Mouse (Mus musculus): ENCODE results near the gene Vkorc1l1. TPM values are rescaled to one million over a fixed set of nuclear protein-coding genes. Genes with fewer than 3 reads are reported as not detected.

Vkorc1l1 gene
- polyA plus RNA-seq, 1 experiment from 2014 or later = 15.2 TPM

DNA sequence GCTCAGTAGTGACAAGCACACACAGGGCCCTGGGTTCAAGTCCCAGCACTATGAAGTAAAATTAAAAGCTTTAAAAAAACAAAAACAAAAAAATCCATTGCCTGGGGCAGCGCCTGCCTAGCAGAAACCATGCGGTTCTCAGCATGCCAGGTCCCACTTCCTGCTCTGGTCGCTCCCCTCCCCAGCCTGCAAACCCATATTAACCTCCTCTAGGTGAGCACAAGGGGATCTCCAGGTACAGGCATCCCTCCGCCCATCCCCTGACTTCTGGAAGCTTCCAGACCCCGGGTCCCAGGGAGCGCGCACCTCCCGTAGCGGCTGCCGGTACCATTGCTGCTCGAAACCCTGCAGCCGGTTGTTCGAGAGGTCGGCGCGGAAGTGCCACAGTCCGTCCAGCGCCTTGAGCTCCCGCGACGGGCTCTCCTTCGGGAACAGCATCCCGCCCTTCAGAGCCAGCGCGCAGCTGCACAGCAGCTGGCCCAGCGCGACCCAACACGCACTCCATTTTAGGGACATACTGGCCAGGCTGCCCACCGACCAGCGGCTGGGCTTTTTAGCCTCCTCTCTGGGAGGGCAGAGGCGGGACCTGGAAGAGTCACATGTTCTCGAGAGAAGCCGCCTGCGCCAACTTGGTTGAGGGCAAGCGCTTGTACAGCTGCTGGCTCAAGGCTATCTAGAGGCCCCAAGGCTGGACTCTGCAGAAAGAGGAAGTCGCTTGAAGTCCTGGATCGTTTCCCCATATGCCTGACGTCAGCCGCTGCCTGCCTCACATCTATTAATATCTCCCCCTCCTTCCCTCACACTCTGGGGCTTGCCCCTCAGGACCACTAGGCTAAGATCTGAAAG, 60.8 kb downstream of the Vkorc1l1 start, which contains the start of gene Gusb:
Gusb (minus strand) TSS at position 749 of the 846 bp plus-strand sequence.
- H3K27me3 ChIP-seq (replicated peaks; ENCODE audit: insufficient read depth, low read length) = no peaks in the 10 kb centered on the region
- H3K4me2 ChIP-seq (replicated peaks; ENCODE audit: low read depth, low read length) = peak within 1 kb of the TSS; percentile 67
- 1% methylated on average over 39 of the region's 39 CpGs for WGBS
- H3K36me3 ChIP-seq (ENCODE audit: insufficient read depth, low read length) = no peaks in the 10 kb centered on the region
- TF ChIP-seq EP300 (IDR thresholded peaks at IDR 0.05) (no peak), CTCF (IDR thresholded peaks at IDR 0.05) (no peak)
- H3K27ac ChIP-seq (ENCODE audit: low read length) = peak within 1 kb of the TSS; percentile 79
- H3K4me1 ChIP-seq (ENCODE audit: insufficient read depth, low read depth, low read length) = peaks cover 6% of the 10 kb centered on the region; the same call in 1 of the 2 replicates
- H3K9ac ChIP-seq (replicated peaks; ENCODE audit: low read depth) = peak within 1 kb of the TSS; percentile 37; the same call in 1 of the 2 replicates
- H3K4me3 ChIP-seq (ENCODE audit: low read depth, low read length) = peak within 1 kb of the TSS; percentile 43
- no peaks in the 10 kb centered on the region for H3K9me3 ChIP-seq (ENCODE audit: low read length)
- ATAC-seq (peak; percentile 95), DNase-seq (ENCODE audit: low spot score) (peak; percentile 97)

DNA sequence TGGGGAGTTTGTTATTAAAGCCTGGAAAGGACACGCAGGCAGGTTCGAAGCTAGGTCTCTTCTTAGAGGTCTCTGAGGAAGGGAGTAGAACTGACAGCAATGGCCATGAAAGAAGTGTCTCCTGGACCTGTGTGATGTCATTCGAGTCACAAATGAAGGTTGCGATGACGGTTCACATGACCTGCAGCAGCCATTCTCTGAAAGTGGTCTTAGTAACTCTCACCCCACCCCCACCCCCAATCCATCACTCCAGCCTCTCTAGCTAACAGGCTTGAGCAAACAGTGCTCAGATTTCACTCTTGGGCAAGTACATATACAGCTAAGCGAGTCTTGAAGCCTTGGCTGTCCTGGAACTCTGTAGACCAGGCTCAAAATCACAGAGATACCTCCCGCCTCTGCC, 61.5 kb downstream of the Vkorc1l1 start:
- TF ChIP-seq CTCF (IDR thresholded peaks at IDR 0.05) = no peak
- TF ChIP-seq EP300 (IDR thresholded peaks at IDR 0.05) = no peak
- H3K27me3 ChIP-seq (replicated peaks; ENCODE audit: insufficient read depth, low read length) = no peaks in the 10 kb centered on the region
- peaks cover 6% of the 10 kb centered on the region; the same call in 1 of the 2 replicates for H3K4me1 ChIP-seq (ENCODE audit: insufficient read depth, low read depth, low read length)
- DNase-seq (ENCODE audit: low spot score) (peak; percentile 26), ATAC-seq (peak; percentile 23)
- peak overlapping the region; percentile 79 for H3K27ac ChIP-seq (ENCODE audit: low read length)
- no peaks in the 10 kb centered on the region for H3K36me3 ChIP-seq (ENCODE audit: insufficient read depth, low read length)
- H3K9ac ChIP-seq (replicated peaks; ENCODE audit: low read depth) = no peak overlapping the region
- 18% methylated on average over 7 of the region's 7 CpGs for WGBS
- H3K9me3 ChIP-seq (ENCODE audit: low read length) = no peaks in the 10 kb centered on the region
- H3K4me2 ChIP-seq (replicated peaks; ENCODE audit: low read depth, low read length) = peak overlapping the region; percentile 67
- peak overlapping the region; percentile 43 for H3K4me3 ChIP-seq (ENCODE audit: low read depth, low read length)

DNA sequence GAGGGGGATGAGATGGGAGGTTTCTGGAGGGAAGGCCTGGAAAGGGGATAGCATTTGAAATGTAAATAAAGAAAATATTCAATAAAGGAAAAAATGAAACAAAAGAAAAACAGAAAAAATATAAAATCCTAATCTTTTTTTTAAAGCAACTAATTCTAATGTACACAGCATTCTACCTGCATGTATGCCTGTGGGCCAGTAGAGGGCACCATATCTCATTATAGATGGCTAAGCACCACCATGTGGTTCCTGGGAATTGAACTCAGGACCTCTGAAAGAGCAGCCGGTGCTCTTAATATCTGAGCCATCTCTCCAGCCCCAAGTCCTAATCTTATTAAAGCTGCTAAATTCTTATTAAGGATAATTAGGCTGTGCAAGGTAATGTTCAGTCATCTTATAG, 65.6 kb downstream of the Vkorc1l1 start:
- Histone ChIP-seq H3K27ac (ENCODE audit: low read length) (no peak overlapping the region), H3K27me3 (replicated peaks; ENCODE audit: insufficient read depth, low read length) (no peaks in the 10 kb centered on the region), H3K4me1 (ENCODE audit: insufficient read depth, low read depth, low read length) (peaks cover under 1% of the 10 kb centered on the region; the same call in 1 of the 2 replicates), H3K4me2 (replicated peaks; ENCODE audit: low read depth, low read length) (no peak overlapping the region), H3K36me3 (ENCODE audit: insufficient read depth, low read length) (no peaks in the 10 kb centered on the region), H3K4me3 (ENCODE audit: low read depth, low read length) (no peak overlapping the region), H3K9ac (replicated peaks; ENCODE audit: low read depth) (no peak overlapping the region), H3K9me3 (ENCODE audit: low read length) (no peaks in the 10 kb centered on the region; the same call in 1 of the 2 replicates)
- no peak for DNase-seq (ENCODE audit: low spot score)
- no peak for ATAC-seq
- TF ChIP-seq EP300 (IDR thresholded peaks at IDR 0.05) (no peak), CTCF (IDR thresholded peaks at IDR 0.05) (peak; percentile 59)
- WGBS = 92% methylated on average over 1 of the region's 1 CpGs

DNA sequence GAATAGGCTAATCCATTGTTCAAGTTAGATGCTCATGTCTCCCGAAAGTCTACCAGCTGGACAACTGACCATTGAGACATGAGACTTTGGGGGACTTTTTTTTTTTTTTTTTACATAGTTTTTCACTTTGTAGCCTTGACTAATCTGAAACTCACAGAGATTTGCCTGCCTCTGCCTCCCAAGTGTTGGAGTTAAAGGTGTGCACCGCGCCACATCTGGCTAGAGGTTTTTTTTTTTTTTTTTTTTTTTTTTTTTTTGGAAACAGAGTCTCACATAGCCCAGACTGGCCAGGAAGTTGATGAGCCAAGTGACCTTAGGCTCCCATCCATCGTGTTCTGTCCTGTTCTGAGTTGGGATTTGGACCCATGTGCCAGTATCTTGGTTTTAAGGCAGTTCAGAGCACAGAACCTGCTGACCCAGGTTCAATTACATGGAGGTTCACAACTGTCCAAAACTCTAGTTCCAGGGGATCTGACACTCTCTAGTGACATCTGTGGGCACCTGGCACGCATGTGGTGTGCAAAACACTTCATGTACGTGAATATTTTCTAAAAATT, 66.3 kb downstream of the Vkorc1l1 start:
- Histone ChIP-seq H3K27me3 (replicated peaks; ENCODE audit: insufficient read depth, low read length) (no peaks in the 10 kb centered on the region), H3K9ac (replicated peaks; ENCODE audit: low read depth) (no peak overlapping the region), H3K9me3 (ENCODE audit: low read length) (no peaks in the 10 kb centered on the region; the same call in 1 of the 2 replicates), H3K4me1 (ENCODE audit: insufficient read depth, low read depth, low read length) (no peaks in the 10 kb centered on the region; the same call in 1 of the 2 replicates), H3K27ac (ENCODE audit: low read length) (no peak overlapping the region), H3K36me3 (ENCODE audit: insufficient read depth, low read length) (no peaks in the 10 kb centered on the region), H3K4me2 (replicated peaks; ENCODE audit: low read depth, low read length) (no peak overlapping the region), H3K4me3 (ENCODE audit: low read depth, low read length) (no peak overlapping the region)
- TF ChIP-seq CTCF (IDR thresholded peaks at IDR 0.05) (no peak), EP300 (IDR thresholded peaks at IDR 0.05) (no peak)
- WGBS = 79% methylated on average over 6 of the region's 6 CpGs
- DNase-seq (ENCODE audit: low spot score) (no peak), ATAC-seq (no peak)

DNA sequence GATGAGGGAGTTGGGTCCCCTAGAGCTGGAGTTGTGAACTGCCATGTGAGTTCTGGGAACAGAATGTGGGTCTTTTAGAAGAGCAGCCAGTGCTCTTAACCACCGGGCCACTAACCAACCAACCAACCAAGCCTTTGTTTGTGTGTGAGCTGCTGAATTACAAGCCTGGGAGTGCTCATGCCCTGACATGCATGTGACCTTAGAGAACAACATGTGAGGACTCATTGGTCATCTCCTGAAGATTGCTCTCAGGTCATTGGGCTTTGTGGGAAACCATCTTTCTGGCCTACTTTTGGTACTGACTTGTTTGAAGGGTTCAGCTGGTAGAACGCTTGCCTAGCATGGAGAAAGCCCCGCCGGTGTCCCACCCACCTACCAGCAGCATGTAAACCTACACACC, 68.0 kb downstream of the Vkorc1l1 start:
- Histone ChIP-seq H3K27me3 (replicated peaks; ENCODE audit: insufficient read depth, low read length) (no peaks in the 10 kb centered on the region), H3K4me3 (ENCODE audit: low read depth, low read length) (no peak overlapping the region), H3K9ac (replicated peaks; ENCODE audit: low read depth) (no peak overlapping the region), H3K4me2 (replicated peaks; ENCODE audit: low read depth, low read length) (no peak overlapping the region), H3K4me1 (ENCODE audit: insufficient read depth, low read depth, low read length) (no peaks in the 10 kb centered on the region), H3K9me3 (ENCODE audit: low read length) (no peaks in the 10 kb centered on the region; the same call in 1 of the 2 replicates), H3K27ac (ENCODE audit: low read length) (no peak overlapping the region), H3K36me3 (ENCODE audit: insufficient read depth, low read length) (no peaks in the 10 kb centered on the region; the same call in 1 of the 2 replicates)
- ATAC-seq = no peak
- no peak for DNase-seq (ENCODE audit: low spot score)
- TF ChIP-seq EP300 (IDR thresholded peaks at IDR 0.05) (no peak), CTCF (IDR thresholded peaks at IDR 0.05) (no peak)
- 94% methylated on average over 4 of the region's 4 CpGs for WGBS

DNA sequence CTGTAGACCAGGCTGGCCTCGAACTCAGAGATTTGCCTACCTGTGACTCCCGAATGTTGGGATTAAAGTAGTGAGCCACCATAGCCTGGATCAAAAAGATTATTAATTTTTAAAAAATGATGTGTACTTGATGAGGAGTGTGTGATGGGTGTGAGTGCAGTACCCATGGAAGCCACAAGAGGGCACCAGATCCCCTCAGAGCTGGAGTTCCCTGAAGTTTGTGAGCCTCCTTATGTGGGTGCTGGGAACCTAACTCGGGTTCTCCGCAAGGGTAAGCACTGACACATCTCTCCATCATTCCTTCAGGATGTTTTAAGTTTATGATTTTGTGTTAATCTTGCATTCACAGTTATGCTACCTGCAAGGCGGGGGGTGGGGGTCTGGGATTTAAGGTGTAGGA, 69.2 kb downstream of the Vkorc1l1 start:
- H3K9ac ChIP-seq (replicated peaks; ENCODE audit: low read depth) = no peak overlapping the region
- H3K4me2 ChIP-seq (replicated peaks; ENCODE audit: low read depth, low read length) = no peak overlapping the region
- H3K4me1 ChIP-seq (ENCODE audit: insufficient read depth, low read depth, low read length) = no peaks in the 10 kb centered on the region
- ATAC-seq (no peak), DNase-seq (ENCODE audit: low spot score) (no peak)
- H3K27ac ChIP-seq (ENCODE audit: low read length) = no peak overlapping the region
- peaks cover 6% of the 10 kb centered on the region; the same call in 1 of the 2 replicates for H3K36me3 ChIP-seq (ENCODE audit: insufficient read depth, low read length)
- H3K4me3 ChIP-seq (ENCODE audit: low read depth, low read length) = no peak overlapping the region
- TF ChIP-seq CTCF (IDR thresholded peaks at IDR 0.05) = peak; percentile 55
- TF ChIP-seq EP300 (IDR thresholded peaks at IDR 0.05) = no peak
- H3K9me3 ChIP-seq (ENCODE audit: low read length) = no peaks in the 10 kb centered on the region; the same call in 1 of the 2 replicates
- no peaks in the 10 kb centered on the region for H3K27me3 ChIP-seq (replicated peaks; ENCODE audit: insufficient read depth, low read length)
- WGBS = 94% methylated on average over 5 of the region's 5 CpGs

Measured in lung, postnatal 0 days (tissue).